Mouse (Mus musculus) adrenal gland, postnatal 10 days (tissue): Measurements from ENCODE around the gene Hpcal4. TPM values are rescaled to one million over a fixed set of nuclear protein-coding genes. Genes with fewer than 3 reads are reported as not detected.
A peak's percentile ranks its signal among the peaks of the same experiment; 100 is the strongest.
"Not testable (repeated sequence)": the region's sequence is repeated elsewhere in the genome, so short reads cannot be mapped to it uniquely, and the experiment has no call there.

Experiments used
- DNase-seq: peaks from one replicate; pipeline ENCODE4 v3.0.0; 2021; ENCODE audit warnings: mixed read lengths
- long read RNA-seq, 2 experiments: library from polyadenylated mRNA; stranded (forward); transcript quantifications; one replicate each; pipeline ENCODE4 v2.0.0; 2021
- total RNA-seq, 2 experiments: library from RNA; stranded (reverse); gene quantifications; 2 replicates each; pipeline ENCODE4 v1.2.3; 2021

The Hpcal4 gene
- total RNA-seq, result 1 to 10 TPM; 5.0 to 10.0 TPM
- long read RNA-seq, experiment 1, full-length matches to known transcripts, result 2 of 2 reads
- long read RNA-seq, experiment 1, partial matches to known transcripts, result 0 of 2 reads
- long read RNA-seq, experiment 1, other reads (novel, unspliced or antisense), result 0 of 2 reads
- long read RNA-seq, experiment 2, full-length matches to known transcripts, result 5 of 8 reads
- long read RNA-seq, experiment 2, partial matches to known transcripts, result 2 of 8 reads
- long read RNA-seq, experiment 2, other reads (novel, unspliced or antisense), result 1 of 8 reads

GRCm38 (mm10) chr4:123182328-123183238 is at the start of gene Hpcal4:
Gene Hpcal4 (plus strand): TSS chr4:123183227.
- peak; percentile 62 for DNase-seq

- DNase-seq, result no peak
Measured at GRCm38 (mm10) chr4:123137551-123137950, 45.5 kb upstream of the Hpcal4 start.

- peak; percentile 92 for DNase-seq
Measured at GRCm38 (mm10) chr4:123139513-123140154, 43.4 kb upstream of the Hpcal4 start, which contains the start of gene Ppie. Gene Ppie (minus strand): TSS chr4:123139951.

- no peak for DNase-seq
Measured at GRCm38 (mm10) chr4:123147446-123148150, 35.4 kb upstream of the Hpcal4 start.

- no peak for DNase-seq
Measured at GRCm38 (mm10) chr4:123152003-123152402, 31.0 kb upstream of the Hpcal4 start.

- DNase-seq, result no peak
Measured at GRCm38 (mm10) chr4:123152976-123153375, 30.1 kb upstream of the Hpcal4 start.

GRCm38 (mm10) chr4:123155004-123155403 is 28.0 kb upstream of the Hpcal4 start:
- DNase-seq, result peak; percentile 25

- DNase-seq, result no peak
Measured at GRCm38 (mm10) chr4:123155427-123155826, 27.6 kb upstream of the Hpcal4 start.

GRCm38 (mm10) chr4:123155840-123156239 is 27.2 kb upstream of the Hpcal4 start:
- DNase-seq, result no peak

- DNase-seq, result no peak
Measured at GRCm38 (mm10) chr4:123160571-123160970, 22.5 kb upstream of the Hpcal4 start.

- not testable (repeated sequence) for DNase-seq
Measured at GRCm38 (mm10) chr4:123161251-123161650, 21.8 kb upstream of the Hpcal4 start.

- DNase-seq, result no peak
Measured at GRCm38 (mm10) chr4:123162305-123162917, 20.6 kb upstream of the Hpcal4 start.

- no peak for DNase-seq
Measured at GRCm38 (mm10) chr4:123164157-123164556, 18.9 kb upstream of the Hpcal4 start.

- DNase-seq, result peak; percentile 58
Measured at GRCm38 (mm10) chr4:123171811-123172210, 11.2 kb upstream of the Hpcal4 start.

GRCm38 (mm10) chr4:123183239-123184056 is 421 bp downstream of the Hpcal4 start:
- peak; percentile 82 for DNase-seq

GRCm38 (mm10) chr4:123184816-123185215 is 1.8 kb downstream of the Hpcal4 start:
- no peak for DNase-seq

GRCm38 (mm10) chr4:123192336-123192735 is 9.3 kb downstream of the Hpcal4 start:
- no peak for DNase-seq

- DNase-seq, result no peak
Measured at GRCm38 (mm10) chr4:123193791-123194190, 10.8 kb downstream of the Hpcal4 start.

GRCm38 (mm10) chr4:123196695-123197094 is 13.7 kb downstream of the Hpcal4 start:
- DNase-seq, result peak; percentile 23

- DNase-seq, result peak; percentile 86
Measured at GRCm38 (mm10) chr4:123200771-123201185, 17.8 kb downstream of the Hpcal4 start.
